Mouse (Mus musculus): ENCODE data around the gene Gon7.

DNA sequence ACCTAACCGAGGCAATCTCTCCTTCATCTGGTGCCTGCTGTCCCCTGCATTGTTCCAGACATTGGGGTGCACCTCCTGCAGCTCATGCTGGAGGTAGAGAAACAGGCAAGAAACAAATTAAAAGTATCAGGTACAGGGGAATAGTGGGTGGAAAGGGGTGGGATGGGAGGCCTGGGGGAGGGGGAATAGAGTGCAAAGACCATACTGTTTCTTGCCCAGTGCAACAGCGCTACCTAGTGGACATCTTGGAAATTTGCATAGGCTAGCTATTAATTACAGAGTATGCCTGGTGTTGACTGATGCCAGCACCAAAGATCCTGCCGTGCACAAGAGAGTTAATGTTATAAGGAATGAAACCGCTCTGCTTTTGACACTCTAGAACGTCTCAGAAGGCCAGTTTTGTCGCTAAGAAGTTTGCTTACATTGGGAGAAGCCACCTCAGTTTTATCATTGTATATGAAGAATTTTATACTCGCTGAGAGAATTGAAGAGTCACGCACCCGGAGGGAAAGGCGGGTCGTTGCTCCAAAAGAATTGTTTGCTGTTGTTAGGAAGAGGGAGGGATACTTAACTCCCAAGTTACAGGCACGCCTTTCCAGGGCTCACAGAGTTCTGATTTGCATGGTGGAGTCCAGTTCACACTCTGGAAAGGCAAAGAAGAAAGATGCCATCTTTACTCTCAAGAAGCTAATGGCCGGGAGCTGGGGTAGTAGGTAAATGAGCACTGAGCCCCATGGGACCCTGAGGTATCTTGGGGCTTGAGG is 37.9 kb downstream of the Gon7 start:
- TF ChIP-seq CTCF (IDR thresholded peaks at IDR 0.05; ENCODE audit: control insufficient read depth, insufficient read depth, insufficient replicate concordance, low read depth, low read length): peak; percentile 35; the same call in 1 of the 2 replicates
- TF ChIP-seq POLR2A (IDR thresholded peaks at IDR 0.05; ENCODE audit: control insufficient read depth, low read depth, low read length): no peak

Data from testis, adult 2 months (tissue).